Mouse (Mus musculus) hindlimb bud, embryonic 11.5 days (tissue): ENCODE results near the gene Klc1.

Experiments used
- DNase-seq: peaks from one replicate; pipeline ENCODE4 v3.0.0-alpha.2; 2012; ENCODE audit warnings: low read depth, low spot score; ENCODE audit errors: extremely low spot score

Klc1 gene

GRCm38 (mm10) chr12:111812611-111813010 is 54.0 kb downstream of the Klc1 start:
- no peak for DNase-seq

GRCm38 (mm10) chr12:111813111-111813765 is 54.6 kb downstream of the Klc1 start:
- DNase-seq: no peak

DNA sequence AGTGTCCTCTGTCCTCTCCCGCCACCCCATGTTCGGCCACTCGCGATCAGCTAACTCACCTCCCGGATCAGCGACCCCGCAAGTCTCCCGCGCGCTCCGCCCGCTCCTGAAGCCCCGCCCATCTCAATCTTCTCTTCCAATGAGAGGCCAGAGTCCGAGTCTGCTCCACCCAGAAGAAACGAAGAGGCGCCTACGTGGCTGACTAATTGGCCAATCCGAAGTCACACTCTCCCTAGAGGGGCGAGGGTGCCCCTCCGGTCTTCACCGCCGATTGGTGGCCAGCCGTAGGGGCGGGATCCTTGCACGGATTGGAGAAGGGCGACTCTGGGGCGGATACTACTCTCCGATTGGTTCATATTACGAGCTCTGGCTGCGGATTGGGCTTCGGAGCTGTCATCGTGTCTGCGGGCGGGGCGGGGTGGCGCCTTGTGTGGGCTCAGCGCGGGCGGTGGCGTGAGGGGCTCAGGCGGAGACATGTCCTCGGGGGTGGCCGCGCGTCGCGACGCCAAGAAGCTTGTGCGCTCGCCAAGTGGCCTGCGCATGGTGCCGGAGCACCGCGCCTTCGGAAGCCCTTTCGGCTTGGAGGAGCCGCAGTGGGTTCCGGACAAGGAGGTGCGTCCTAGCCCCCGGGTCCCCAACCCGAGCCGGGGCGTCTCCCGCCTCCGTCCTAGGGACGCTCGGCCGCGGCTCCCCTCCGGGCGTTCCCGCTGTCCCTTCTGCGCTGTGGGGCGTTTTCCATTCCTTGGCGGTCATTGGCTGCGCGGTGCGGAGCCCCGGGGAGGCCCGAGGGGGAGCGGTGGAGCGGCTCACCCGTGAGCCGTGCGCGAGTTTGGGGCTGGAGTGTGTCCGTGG is 55.3 kb downstream of the Klc1 start, which contains the start of the genes Xrcc3 and Zfyve21:
Gene Xrcc3, minus strand, starts transcription at position 108 of the 852 bp plus-strand sequence.
Gene Zfyve21, plus strand, starts transcription at position 405 of the 852 bp plus-strand sequence.
- peak; percentile 92 for DNase-seq

DNA sequence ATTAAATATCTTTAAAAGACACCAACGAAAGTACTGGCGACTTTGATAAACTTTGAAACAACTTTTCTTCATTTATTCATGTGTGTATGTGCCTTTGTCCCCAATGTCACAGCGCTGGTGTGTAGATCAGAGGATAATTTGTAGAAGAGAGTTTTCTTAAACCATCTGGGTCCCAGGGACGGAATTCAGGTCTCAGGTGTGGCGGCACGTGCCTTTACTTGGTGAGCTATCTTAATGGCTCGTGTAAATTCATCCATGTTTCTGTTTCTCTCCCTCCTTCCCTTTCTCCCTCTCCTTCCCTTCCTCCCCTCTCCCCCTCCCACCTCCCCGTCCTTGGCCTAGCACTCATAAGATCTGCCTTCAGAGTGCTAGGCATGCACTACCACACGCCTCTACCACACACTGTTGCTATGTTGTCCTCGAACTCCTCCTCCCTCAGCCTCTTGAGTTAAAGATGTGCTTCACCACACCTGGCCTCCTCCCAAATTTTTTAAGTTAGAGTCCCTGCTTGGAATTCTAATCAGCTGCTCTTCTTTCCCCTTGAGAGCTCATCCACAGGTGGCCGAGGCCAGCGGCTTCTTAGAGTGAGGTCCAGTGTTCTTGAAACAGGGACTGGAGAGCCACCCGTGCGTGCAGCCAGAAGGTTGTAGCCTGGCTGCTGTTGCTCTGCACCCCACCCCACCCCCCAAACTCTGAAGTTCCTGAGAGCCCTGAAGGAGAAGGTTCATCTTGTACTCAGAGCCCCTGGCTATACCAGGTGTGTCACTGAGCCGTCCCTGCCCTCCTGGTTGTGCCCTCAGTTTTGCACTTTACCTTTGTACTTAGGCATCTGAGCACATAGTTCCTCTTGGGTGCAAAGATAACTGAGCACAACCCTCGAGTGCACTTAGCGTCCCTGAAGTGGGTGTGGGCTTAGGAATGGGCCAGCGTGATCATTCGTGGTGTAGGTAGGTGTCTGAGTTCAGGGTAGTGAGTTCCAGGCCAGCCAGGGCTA is 56.4 kb downstream of the Klc1 start:
- DNase-seq: no peak

GRCm38 (mm10) chr12:111816528-111816927 is 57.9 kb downstream of the Klc1 start:
- no peak for DNase-seq

DNA sequence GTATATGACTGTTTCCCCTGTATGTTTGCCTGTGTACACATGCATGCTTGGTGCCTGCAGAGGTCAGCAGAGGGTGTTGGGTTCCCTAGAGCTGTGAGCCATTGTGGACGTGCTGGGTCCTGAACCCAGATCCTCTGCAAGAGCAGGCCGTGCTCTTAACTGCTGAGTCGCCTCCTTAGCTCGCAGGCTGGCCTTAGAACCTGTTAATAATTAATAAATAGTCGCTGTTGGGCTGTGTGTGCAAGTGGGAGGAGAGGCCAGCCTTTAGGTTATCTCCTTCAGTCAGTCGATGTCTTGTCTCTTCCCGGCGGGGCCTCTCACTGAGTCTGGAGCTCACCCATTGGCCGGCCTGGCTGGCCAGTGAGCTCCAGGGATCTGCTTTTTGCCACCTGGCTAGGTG is 58.3 kb downstream of the Klc1 start:
- no peak for DNase-seq

GRCm38 (mm10) chr12:111817991-111818390 is 59.3 kb downstream of the Klc1 start:
- DNase-seq: no peak

DNA sequence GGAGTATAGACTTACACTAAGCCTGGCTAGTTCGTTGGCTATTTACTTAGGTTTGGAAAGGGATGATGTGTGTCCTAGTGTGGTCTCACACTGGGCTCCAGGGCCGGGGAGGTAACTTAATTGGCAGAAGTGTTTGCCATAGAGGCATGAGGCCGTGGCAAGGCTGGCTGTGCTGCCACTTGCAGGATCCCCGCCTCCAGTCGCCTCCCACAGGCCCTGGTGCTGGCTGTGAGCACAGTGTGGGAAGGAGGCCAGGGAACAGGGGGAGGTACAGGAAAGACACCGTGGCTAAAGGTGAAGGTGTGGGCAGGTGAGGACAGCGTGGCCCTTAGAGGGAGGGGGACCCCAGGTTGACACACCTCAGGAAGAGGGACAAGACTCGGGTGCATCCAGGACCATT is 61.3 kb downstream of the Klc1 start:
- DNase-seq: no peak

DNA sequence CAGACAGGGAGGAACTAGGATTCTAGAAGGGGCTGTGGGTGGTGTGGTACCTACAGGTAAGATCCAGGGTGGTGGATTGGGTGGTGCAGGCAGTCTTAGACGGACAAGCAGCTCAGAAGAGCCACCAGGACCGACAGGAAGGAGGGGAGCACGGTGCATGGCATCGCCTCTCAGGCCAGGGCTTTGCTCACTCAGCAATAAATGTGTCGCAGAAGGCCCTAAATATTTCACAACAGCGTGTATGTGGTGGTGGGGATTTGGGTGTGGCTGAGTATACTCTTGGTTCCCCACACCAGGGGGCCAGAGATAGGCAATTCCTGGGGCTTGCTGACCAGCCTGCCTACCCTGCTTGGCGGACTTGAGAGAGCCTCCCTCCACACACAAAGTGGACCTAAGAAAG is 62.1 kb downstream of the Klc1 start:
- DNase-seq: no peak

GRCm38 (mm10) chr12:111821931-111822330 is 63.3 kb downstream of the Klc1 start:
- DNase-seq: no peak

GRCm38 (mm10) chr12:111827556-111827955 is 68.9 kb downstream of the Klc1 start:
- DNase-seq: no peak

GRCm38 (mm10) chr12:111829447-111829846 is 70.8 kb downstream of the Klc1 start:
- no peak for DNase-seq

GRCm38 (mm10) chr12:111829954-111830353 is 71.3 kb downstream of the Klc1 start:
- no peak for DNase-seq

DNA sequence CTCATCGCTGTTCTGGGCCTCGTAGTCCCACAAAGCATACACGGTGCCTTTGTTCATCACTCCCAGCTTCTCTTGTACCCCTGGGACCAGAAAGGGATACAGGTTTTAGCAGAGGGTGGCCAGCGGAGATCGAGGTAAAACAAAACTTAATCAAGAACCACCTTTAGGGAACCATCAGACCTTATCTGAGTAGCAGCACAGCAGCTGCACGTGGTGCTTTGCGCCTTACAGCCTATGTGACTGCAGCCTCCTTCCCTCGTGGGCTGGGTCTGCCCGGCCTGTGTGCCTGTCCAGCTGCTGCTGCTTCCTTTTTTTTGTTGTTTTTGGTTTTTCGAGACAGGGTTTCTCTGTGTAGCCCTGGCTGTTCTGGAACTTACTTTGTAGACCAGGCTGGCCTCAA is 71.7 kb downstream of the Klc1 start:
- DNase-seq: no peak

- no peak for DNase-seq
These were observed 74.0 kb downstream of the Klc1 start for GRCm38 (mm10) chr12:111832643-111833042.

DNA sequence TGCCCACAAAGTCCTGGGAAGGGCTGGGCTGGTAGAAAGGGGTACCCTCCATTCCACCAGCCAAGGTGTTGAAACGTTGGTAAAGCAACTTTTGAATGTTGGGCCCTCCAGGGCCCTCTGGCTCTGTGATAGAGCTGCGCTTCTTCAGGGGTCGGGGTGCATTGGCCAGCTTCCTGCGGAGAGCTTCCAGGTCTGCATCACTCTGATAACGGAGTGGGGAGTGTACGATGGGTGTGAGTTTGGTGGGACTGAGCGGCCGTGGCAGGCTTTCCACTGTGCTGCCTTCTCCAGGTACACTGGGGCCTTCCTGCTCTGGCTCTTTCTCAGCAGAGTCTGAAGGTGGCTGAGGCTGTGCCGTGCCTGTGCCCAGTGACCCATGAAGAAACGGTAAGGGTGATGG is 74.8 kb downstream of the Klc1 start:
- no peak for DNase-seq

DNA sequence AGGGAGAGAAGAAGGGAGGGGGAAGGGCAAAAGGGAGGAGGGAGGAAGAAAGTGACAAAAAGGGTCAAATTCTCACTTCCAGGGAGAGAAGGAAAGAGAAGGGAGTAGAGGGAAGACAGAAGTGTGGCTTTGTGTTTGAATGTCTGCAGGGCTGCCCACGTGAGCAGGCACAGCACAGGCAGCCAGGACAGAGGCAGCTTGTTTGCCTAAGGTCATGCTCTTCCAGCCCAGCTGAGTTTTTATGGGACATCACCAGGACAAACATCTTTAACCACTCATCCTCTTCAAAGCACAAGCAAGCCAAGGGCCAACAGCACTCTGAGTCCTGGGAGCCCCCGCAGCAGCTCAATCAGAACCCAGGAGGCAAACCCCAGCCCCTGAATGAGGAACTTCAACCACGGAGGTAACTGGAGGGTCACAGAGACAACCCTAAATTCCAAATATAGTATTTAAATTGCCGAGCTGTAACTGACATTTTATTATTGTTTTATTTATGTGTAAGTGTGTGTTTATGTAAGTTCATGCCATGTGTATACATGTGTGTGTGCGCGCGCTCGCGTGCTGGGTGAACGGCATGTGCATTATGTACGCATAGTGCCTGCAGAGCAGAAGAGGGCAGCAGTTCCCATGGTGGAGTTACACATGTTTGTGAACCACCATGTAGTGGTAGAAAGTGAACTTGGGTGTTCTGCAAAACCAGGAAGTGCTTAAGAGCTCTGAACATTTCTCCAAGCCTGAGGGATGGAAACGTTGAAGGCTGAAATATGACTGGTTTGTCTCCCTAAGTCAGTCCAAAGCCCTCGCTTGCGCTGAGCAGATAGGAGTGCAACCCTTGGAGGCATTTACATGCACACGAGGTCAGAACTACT is 84.2 kb downstream of the Klc1 start:
- DNase-seq: no peak

GRCm38 (mm10) chr12:111843470-111843869 is 84.8 kb downstream of the Klc1 start:
- no peak for DNase-seq

GRCm38 (mm10) chr12:111845953-111846352 is 87.3 kb downstream of the Klc1 start:
- DNase-seq: no peak

DNA sequence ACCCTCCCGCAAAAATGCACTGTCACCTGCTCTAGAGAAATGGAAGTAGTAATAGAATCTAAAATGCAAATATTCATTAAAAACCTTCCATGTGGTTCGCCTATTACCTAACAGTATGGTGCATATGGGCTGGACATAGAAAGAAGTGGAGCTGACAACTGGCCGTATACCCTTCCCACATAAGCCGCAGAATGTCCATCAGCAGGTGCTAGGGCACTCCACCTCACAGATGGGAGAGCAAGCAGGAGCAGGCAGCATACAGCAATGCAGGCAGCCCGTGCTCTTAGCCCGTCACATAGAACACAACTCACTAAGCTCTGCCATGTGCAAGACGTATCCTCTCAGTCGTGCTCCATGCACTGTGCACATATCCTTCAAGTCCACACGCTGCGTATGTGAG is 88.2 kb downstream of the Klc1 start:
- DNase-seq: no peak
